Mouse (Mus musculus): ENCODE data around the gene Zfp523.

Gene Zfp523

GRCm38 (mm10) chr17:28160361-28160760 is 16.6 kb upstream of the Zfp523 start:
- no peak for DNase-seq (ENCODE audit: extremely low read depth, low read depth)

DNA sequence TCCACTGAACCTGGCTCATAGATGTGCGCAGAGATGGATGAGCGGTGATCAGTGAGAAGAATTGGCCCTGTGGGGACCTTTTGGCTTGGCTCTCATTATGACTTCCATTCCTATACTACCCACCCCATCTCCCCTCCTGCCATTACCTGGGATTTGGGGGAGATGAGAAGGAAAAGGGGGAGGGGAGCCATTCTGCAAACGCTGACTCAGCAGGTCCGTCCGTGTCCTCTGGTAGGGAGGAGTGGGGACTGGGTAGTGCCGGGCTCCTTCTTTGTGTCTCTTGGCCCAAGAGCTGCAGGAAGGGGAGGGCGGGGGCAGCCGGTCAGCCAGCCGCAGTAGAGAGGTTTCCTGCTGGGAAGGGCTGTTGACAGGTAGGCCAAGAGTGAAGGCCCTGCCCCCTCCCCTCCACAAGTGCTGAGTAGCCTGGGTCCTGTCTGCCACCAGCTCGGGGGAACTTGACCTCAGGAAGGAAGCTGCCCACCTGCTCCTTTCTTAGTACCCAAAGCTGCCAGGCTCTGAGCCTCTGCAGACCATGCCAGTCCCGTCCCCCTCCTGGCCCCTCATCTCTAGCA is 15.5 kb upstream of the Zfp523 start:
- no peak for DNase-seq (ENCODE audit: extremely low read depth, low read depth)

GRCm38 (mm10) chr17:28163666-28164065 is 13.3 kb upstream of the Zfp523 start:
- peak; percentile 24 for DNase-seq (ENCODE audit: extremely low read depth, low read depth)

DNA sequence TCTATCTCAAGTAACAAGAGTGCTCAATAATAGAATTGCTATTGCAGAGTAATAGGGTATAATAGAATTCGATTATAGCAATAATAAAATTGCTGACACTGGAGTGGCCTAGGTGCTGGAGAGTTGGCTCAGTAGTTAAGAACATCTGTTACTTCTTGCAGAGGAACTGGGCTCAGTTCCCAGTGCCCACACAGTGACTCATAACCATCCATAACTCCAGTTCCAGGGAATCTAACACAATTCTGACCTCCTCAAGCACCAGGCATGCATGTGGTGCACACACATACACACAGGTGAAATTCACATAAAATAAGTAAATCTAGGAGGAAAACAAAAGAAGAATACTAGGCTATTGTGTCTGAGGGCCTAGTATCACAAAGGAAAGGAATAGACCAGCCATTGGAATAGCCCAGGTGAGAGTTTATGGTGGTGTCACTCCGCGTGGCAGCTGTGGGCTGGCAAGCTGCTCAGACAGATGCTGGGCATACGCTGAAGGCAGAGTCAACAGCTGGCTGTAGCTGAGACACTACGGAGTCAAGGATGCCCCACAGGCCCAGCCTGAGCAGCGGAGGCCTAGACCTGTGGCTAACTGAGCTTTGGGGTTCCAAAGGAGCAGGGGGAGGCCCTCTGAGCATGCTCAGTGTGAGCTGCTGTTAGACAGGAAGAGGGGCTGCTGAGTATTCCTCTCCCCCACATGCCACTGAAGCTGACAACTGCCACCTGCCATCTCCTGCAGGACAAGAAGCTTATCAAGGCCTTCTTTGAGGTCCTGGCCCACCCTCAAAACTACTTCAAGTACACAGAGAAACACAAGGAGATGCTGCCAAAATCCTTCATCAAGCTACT is 6.2 kb upstream of the Zfp523 start:
- DNase-seq (ENCODE audit: extremely low read depth, low read depth), result no peak

DNA sequence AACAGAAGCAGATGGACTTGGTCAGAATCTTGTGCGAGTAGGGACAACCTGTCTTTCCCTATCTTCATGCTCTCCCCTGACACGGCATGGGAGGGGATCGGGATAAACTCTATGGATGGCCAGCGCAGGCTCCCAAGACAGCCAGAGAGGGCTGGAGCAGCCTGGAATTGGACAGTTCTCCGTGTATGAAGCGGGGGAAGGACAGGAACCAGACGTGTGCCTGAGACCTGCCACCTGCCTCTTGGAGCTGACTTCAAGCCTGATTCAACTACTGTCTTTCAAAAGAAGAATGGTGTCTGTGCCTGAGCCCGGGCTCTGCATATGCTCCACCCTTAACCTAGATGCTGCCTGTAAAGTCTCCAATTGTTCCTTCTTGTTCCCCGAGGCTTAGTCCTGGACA is 4.2 kb upstream of the Zfp523 start:
- no peak for DNase-seq (ENCODE audit: extremely low read depth, low read depth)

DNA sequence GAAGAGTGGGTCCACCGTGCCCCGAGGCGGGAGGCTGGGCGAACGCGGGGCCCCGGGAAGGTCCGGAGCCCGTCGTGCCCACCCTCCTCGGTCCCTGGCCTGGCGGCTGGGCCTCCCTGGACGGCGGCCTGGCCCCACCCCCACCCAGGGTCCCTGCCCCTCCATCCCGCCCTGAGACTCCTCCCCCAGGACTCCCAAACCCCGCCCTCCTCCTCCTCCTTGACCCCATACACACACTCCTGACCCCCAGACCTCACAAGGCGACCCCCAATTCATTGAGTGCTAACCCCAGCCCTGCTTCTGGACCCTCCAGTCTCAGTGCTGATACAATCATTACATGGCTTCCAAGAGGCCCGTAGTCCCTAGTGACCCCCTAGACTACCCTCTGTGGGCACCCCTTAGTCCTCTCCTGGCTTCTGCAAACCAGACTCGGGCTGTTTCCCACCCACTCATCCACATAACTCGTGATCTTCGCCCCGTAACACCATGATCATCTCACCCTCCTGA is 664 bp downstream of the Zfp523 start:
- DNase-seq (ENCODE audit: extremely low read depth, low read depth), result no peak

GRCm38 (mm10) chr17:28180331-28180730 is 3.4 kb downstream of the Zfp523 start:
- no peak for DNase-seq (ENCODE audit: extremely low read depth, low read depth)

DNA sequence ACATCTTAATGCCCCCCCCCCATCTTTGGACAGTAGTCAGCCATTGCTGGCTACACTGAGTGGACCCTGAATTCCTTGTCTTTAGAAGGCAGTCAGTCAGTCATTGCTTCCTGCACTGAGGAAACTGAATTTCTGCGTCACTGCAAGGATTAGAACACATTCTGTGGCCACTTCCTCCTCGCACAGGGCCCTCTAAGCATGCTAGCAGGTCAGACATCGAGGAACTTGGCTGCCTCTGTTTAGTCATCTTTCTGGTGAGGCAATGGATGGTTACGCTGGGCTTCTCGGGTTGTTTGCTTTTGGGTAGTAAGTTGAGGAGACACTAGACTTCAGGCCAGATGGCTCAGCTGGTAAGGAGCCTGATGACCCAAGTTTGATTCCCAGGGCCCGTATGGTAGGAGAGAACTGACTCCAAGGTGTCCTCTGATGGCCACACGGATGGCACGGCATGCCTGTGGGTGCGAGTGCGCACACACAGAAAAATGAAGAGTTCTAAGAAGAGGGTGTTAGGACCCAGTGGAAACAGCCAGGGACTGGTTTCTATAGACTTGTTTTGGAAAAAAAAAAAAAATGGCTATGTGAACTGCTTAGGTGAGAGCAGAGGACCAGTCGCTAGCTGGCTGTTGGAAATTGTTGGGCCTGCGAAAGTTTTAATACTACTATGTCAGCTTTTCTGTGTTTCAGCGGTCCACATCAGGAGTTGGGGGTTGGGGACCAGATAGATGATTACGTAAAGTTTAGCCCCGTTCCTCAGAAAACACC is 4.0 kb downstream of the Zfp523 start:
- no peak for DNase-seq (ENCODE audit: extremely low read depth, low read depth)

GRCm38 (mm10) chr17:28184971-28185638 is 8.2 kb downstream of the Zfp523 start:
- no peak for DNase-seq (ENCODE audit: extremely low read depth, low read depth)

GRCm38 (mm10) chr17:28188313-28188712 is 11.4 kb downstream of the Zfp523 start:
- no peak for DNase-seq (ENCODE audit: extremely low read depth, low read depth)

DNA sequence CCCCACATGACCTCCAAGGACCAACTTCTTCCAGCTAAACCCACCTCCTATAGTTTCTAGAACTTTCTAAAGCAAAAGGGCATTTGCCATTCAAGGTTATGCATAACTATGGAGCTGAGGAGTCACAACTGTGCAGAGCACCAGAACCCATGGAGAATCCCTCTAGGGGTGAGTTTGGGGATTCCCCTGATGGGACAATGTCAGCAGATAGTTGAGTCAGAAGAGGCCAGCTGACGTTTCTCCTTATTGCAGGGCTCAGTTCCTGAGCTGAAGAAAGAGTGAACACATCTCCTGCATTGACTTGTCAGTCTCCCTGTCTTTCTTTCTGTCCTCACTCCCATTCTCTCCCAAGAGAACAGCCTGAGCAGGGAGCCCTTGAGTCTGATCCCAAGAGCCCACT is 15.8 kb downstream of the Zfp523 start:
- no peak for DNase-seq (ENCODE audit: extremely low read depth, low read depth)

- DNase-seq (ENCODE audit: extremely low read depth, low read depth), result no peak
Observed at GRCm38 (mm10) chr17:28193559-28193958, 16.6 kb downstream of the Zfp523 start.

DNA sequence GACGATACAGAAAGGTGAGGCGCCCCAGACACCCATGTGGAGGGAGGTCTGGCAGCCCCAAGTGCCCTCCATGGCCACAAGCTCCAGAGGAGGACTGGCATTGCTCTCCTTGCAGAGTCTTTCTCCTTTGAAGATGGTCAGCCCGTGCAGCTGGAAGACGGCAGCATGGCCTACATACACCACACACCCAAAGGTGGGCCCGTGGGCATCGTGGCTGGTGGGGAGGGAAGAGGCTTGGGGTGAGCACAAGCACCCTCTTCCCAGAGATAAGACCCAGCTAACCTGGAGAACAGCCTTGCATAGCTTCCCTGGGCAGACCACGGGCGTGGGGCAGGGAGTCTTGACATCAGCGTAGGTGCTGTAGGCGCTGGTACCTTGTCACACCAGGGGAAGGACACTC is 18.1 kb downstream of the Zfp523 start:
- DNase-seq (ENCODE audit: extremely low read depth, low read depth), result no peak

DNA sequence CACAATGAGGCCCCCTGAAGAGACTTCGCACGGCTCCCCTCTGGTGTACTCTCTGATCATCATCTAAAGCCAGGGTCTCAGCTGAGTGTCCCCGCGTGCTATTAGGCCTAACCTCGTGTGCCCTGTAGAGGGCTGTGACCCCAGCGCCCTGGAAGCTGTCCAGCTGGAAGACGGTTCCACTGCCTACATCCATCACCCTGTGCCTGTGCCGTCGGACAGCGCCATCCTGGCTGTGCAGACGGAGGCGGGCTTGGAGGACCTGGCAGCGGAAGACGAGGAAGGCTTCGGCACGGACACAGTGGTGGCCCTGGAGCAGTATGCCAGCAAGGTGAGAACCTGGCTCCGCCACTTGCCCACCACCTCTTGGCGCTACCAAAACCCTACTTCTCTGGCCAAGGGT is 20.7 kb downstream of the Zfp523 start:
- no peak for DNase-seq (ENCODE audit: extremely low read depth, low read depth)

GRCm38 (mm10) chr17:28201982-28202381 is 25.1 kb downstream of the Zfp523 start:
- no peak for DNase-seq (ENCODE audit: extremely low read depth, low read depth)

- DNase-seq (ENCODE audit: extremely low read depth, low read depth), result no peak
Observed at GRCm38 (mm10) chr17:28204052-28204720, 27.3 kb downstream of the Zfp523 start.

- no peak for DNase-seq (ENCODE audit: extremely low read depth, low read depth)
Observed at GRCm38 (mm10) chr17:28205443-28205842, 28.5 kb downstream of the Zfp523 start.

DNA sequence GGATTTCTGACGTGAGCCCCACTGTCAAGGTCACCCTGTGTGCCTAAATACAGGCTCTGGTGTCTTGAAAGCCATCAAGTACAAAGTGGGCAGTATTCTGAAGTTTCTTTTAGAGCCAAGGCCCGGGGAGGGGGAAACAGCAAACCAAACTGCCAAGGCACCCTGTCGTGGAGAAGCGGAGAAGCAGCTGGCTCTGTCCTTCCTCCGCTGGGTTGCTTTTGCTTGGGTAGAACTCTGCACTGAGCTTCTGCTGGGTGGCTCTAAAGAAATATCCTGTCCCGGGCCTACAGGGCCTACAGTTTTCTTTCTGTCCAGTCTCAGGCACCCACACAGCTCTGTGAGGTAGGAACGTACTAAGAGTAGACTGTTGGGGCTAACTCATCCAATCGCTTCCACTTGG is 30.2 kb downstream of the Zfp523 start:
- no peak for DNase-seq (ENCODE audit: extremely low read depth, low read depth)

- DNase-seq (ENCODE audit: extremely low read depth, low read depth), result peak; percentile 77
Observed at GRCm38 (mm10) chr17:28207591-28208313, 30.8 kb downstream of the Zfp523 start, which contains the start of gene Def6. Gene Def6 (plus strand): TSS chr17:28207778.

- DNase-seq (ENCODE audit: extremely low read depth, low read depth), result peak; percentile 52
Observed at GRCm38 (mm10) chr17:28208314-28208612, 31.3 kb downstream of the Zfp523 start.
